Mouse (Mus musculus) left cerebral cortex, adult 2 months (tissue): ENCODE measurements around the gene Notch2. TPM values are rescaled to one million over a fixed set of nuclear protein-coding genes. Genes with fewer than 3 reads are reported as not detected.
A peak's percentile ranks its signal among the peaks of the same experiment; 100 is the strongest.

ENCODE experiments used
- DNase-seq, 2 experiments: peaks; one replicate each; pipeline ENCODE4 v3.0.0; 2021 to 2022; ENCODE audit warnings: low spot score in 2 of 2, mixed read lengths in 1 of 2; ENCODE audit errors: extremely low spot score in 1 of 2
- H3K27ac ChIP-seq: fragments of 200-600 bp; 2 replicates; pipeline ENCODE4 v1.8.1; 2022
- H3K4me3 ChIP-seq: fragments of 200-600 bp; 2 replicates; pipeline ENCODE4 v1.8.1; 2022
- CTCF ChIP-seq: fragments of 200-600 bp; IDR thresholded peaks from 2 replicates; pipeline ENCODE4 v1.8.1; 2022; ENCODE audit warnings: antibody characterized with exemption, mild to moderate bottlenecking, moderate library complexity
- intact Hi-C: fragments of 180-260 bp; cut with DNase I; formaldehyde crosslinking; loops from one replicate; pipeline ENCODE4 v1.15.1; 2025
- total RNA-seq, 2 experiments: library from RNA; stranded (reverse); gene quantifications; 2 replicates each; pipeline ENCODE4 v1.2.3; 2021

Gene Notch2
- total RNA-seq, 2 experiments from 2014 or later: 13.7 to 14.6 TPM

DNA sequence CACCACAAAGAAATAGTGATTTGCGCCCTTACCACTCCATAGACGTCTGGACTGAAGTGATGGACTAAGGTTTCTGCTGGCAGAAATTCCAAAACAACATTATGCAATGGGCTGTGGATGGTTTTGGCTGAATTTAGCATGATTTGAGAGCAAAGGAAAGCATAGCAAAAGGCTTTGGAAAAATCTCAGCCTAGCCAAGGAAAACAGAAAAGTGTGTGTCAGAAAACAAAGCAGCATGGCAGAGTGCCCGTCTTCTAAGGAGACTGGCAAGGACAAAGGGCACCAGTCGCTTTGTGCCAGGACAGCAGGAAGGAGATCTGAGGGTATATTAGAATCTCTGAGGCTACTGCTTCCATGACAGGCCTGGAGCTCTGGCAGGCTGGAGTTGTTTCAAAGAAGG, 165.0 kb downstream of the Notch2 start:
- TF ChIP-seq CTCF: no peak
- peak; percentile 17 for DNase-seq
- Histone ChIP-seq H3K4me3 (no peak overlapping the region), H3K27ac (peak overlapping the region; percentile 37)
- intact Hi-C loops: no loop called here

DNA sequence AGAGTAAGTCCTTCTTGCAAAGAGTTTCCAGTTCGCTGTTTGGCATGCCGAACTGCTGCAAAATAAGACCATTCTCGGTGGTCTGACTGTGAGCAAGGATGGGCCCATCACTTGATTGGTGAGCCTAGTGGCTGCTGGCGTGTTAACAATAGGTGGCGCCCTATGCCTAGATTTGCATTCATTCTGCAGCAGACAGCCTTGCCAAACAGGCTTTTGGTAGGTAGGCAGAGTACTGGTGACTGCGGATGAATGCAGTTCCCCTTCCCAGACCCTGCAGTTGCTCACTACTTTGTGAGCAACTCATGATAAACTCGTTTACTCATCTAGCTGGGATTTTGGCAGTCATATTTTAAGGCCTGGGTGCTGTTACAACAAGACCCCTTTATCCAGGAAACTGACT, 167.5 kb downstream of the Notch2 start:
- intact Hi-C loops: loop anchor here (1.0 to 5.0 kb wide), 2 partner anchors 43 to 131 kb away; no protein-coding TSS in a partner anchor
- peak; percentile 31 to 35 for DNase-seq
- H3K27ac ChIP-seq: no peak overlapping the region
- H3K4me3 ChIP-seq: no peak overlapping the region
- peak; percentile 65 for TF ChIP-seq CTCF

GRCm38 (mm10) chr3:98185163-98185714, 171.9 kb downstream of the Notch2 start:
- DNase-seq: no peak
- no peak for TF ChIP-seq CTCF

DNA sequence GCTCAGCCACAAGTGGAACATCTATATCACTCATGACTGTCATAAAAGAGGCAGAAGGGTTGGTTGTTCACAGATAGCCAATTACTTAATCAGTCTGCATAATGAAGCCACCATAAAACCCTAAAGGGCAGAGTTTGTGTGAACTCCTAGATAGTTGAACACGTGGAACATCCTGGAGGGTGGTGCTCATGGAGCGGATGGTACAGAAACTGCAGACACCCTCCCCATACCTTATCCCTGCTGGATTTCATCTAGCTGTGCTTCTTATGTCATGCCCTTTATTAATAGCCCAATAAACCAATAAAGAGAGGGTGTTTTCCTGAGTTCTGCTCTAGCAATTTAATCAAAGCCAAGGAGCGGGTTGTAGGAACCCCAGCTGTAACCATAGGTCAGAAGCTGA, 174.4 kb downstream of the Notch2 start:
- intact Hi-C loops: no loop called here
- no peak for DNase-seq
- no peak for TF ChIP-seq CTCF
- Histone ChIP-seq H3K4me3 (no peak overlapping the region), H3K27ac (no peak overlapping the region)

More at GRCm38 (mm10) chr3:98185163-98185714, 171.9 kb downstream of the Notch2 start:
- no peak overlapping the region for H3K27ac ChIP-seq
- H3K4me3 ChIP-seq: no peak overlapping the region
- intact Hi-C loops: no loop called here

GRCm38 (mm10) chr3:98197711-98198532, 184.6 kb downstream of the Notch2 start:
- no peak overlapping the region; the same call in 1 of the 2 replicates for H3K27ac ChIP-seq
- DNase-seq: no peak
- TF ChIP-seq CTCF: no peak
- H3K4me3 ChIP-seq: no peak overlapping the region
- intact Hi-C loops: no loop called here

- no peak for DNase-seq
- TF ChIP-seq CTCF: no peak
- intact Hi-C loops: no loop called here
- H3K27ac ChIP-seq: no peak overlapping the region
- H3K4me3 ChIP-seq: no peak overlapping the region
These were observed 186.4 kb downstream of the Notch2 start for GRCm38 (mm10) chr3:98199747-98200146.

Other genes starting within 250 kb of the Notch2 start
- 100 to 1,000 TPM; 224 to 246 TPM for gene Pde4dip, start 124.8 kb upstream of the Notch2 start, total RNA-seq
- gene Sec22b, start 112.3 kb upstream of the Notch2 start, total RNA-seq: 10 to 100 TPM; 80.1 to 90.2 TPM
- not detected for gene Adam30, start 147.1 kb downstream of the Notch2 start, total RNA-seq
- not detected for gene Reg4, start 208.6 kb downstream of the Notch2 start, total RNA-seq